Mouse (Mus musculus) mature B cell (primary cell): ENCODE results near the gene Clpx.
"Not testable (repeated sequence)": the region's sequence is repeated elsewhere in the genome, so short reads cannot be mapped to it uniquely, and the experiment has no call there.

ENCODE experiments used
- in situ Hi-C: fragments of 300-500 bp; cut with MboI; formaldehyde crosslinking; loops from 2 replicates; pipeline ENCODE4 v1.14.3; 2019

Gene Clpx

GRCm38 (mm10) chr9:65293973-65294715, at the start of gene Clpx:
Clpx (plus strand) TSS chr9:65294260.
- in situ Hi-C loops = no loop called here

- in situ Hi-C loops = no loop called here
Measured at GRCm38 (mm10) chr9:65247502-65248376, 46.3 kb upstream of the Clpx start.

- in situ Hi-C loops = no loop called here
Measured at GRCm38 (mm10) chr9:65248377-65248690, 45.7 kb upstream of the Clpx start.

GRCm38 (mm10) chr9:65252026-65252425, 42.0 kb upstream of the Clpx start:
- in situ Hi-C loops = no loop called here

GRCm38 (mm10) chr9:65255906-65256600, 38.0 kb upstream of the Clpx start:
- in situ Hi-C loops = no loop called here

- in situ Hi-C loops = no loop called here
Measured at GRCm38 (mm10) chr9:65257218-65257910, 36.7 kb upstream of the Clpx start.

- in situ Hi-C loops = no loop called here
Measured at GRCm38 (mm10) chr9:65259366-65259765, 34.7 kb upstream of the Clpx start.

- in situ Hi-C loops = no loop called here
Measured at GRCm38 (mm10) chr9:65261591-65262230, 32.3 kb upstream of the Clpx start.

- in situ Hi-C loops = no loop called here
Measured at GRCm38 (mm10) chr9:65262641-65263120, 31.4 kb upstream of the Clpx start.

- in situ Hi-C loops = no loop called here
Measured at GRCm38 (mm10) chr9:65264959-65265358, 29.1 kb upstream of the Clpx start, which contains the start of gene Cilp. Cilp (plus strand) TSS chr9:65265180.

GRCm38 (mm10) chr9:65267742-65268515, 26.1 kb upstream of the Clpx start:
- in situ Hi-C loops = no loop called here

- in situ Hi-C loops = no loop called here
Measured at GRCm38 (mm10) chr9:65273048-65273809, 20.8 kb upstream of the Clpx start.

- in situ Hi-C loops = no loop called here
Measured at GRCm38 (mm10) chr9:65273873-65274272, 20.2 kb upstream of the Clpx start.

- in situ Hi-C loops = not testable (repeated sequence)
Measured at GRCm38 (mm10) chr9:65274851-65275250, 19.2 kb upstream of the Clpx start.

GRCm38 (mm10) chr9:65275810-65276530, 18.1 kb upstream of the Clpx start:
- in situ Hi-C loops = no loop called here

- in situ Hi-C loops = no loop called here
Measured at GRCm38 (mm10) chr9:65281536-65282151, 12.4 kb upstream of the Clpx start.

GRCm38 (mm10) chr9:65283301-65283700, 10.8 kb upstream of the Clpx start:
- in situ Hi-C loops = no loop called here

- in situ Hi-C loops = not testable (repeated sequence)
Measured at GRCm38 (mm10) chr9:65288252-65288651, 5.8 kb upstream of the Clpx start.

GRCm38 (mm10) chr9:65289988-65290387, 4.1 kb upstream of the Clpx start:
- in situ Hi-C loops = no loop called here
